Mouse (Mus musculus) G1E (cell line): ENCODE data around the gene Olfr10. TPM values are rescaled to one million over a fixed set of nuclear protein-coding genes. Genes with fewer than 3 reads are reported as not detected.

Source experiments
- ATAC-seq: 2 replicates; pipeline ENCODE4 v1.8.0; 2016; ENCODE audit warnings: mild to moderate bottlenecking; ENCODE audit not compliant: insufficient number of reproducible peaks, poor library complexity, low FRiP score, severe bottlenecking; ENCODE audit errors: extremely low read depth
- DNase-seq: peaks from one replicate; pipeline ENCODE4 v3.0.0; 2012; ENCODE audit warnings: low spot score
- H3K27me3 ChIP-seq: 2 replicates; pipeline ENCODE4 v1.6.1; 2012; ENCODE audit warnings: mild to moderate bottlenecking, low read length, inconsistent platforms; ENCODE audit not compliant: insufficient read depth
- H3K36me3 ChIP-seq: replicated peaks from 2 replicates; pipeline ENCODE3; 2012; ENCODE audit warnings: mild to moderate bottlenecking, inconsistent platforms
- H3K4me1 ChIP-seq: 2 replicates; pipeline ENCODE4 v1.6.1; 2012; ENCODE audit warnings: low read depth, low read length, inconsistent platforms, mixed read lengths; ENCODE audit not compliant: insufficient read depth
- H3K4me3 ChIP-seq: 2 replicates; pipeline ENCODE4 v1.5.1; 2012; ENCODE audit warnings: low read depth, mild to moderate bottlenecking, inconsistent platforms, low read length, moderate library complexity, mixed read lengths
- H3K9me3 ChIP-seq: replicated peaks from 2 replicates; pipeline ENCODE4 v1.6.1; 2012; ENCODE audit warnings: inconsistent platforms
- CTCF ChIP-seq: IDR thresholded peaks from 2 replicates; pipeline ENCODE4 v1.5.1; 2012; ENCODE audit warnings: low read depth, low read length, inconsistent platforms, mixed read lengths
- GATA1 ChIP-seq: IDR thresholded peaks from 2 replicates; pipeline ENCODE4 v1.6.1; 2012; ENCODE audit warnings: borderline replicate concordance, low read length, inconsistent platforms, mixed read lengths
- GATA2 ChIP-seq: IDR thresholded peaks from 2 replicates; pipeline ENCODE4 v1.6.1; 2012; ENCODE audit warnings: low read depth, low read length, inconsistent platforms, borderline replicate concordance
- POLR2AphosphoS5 ChIP-seq: IDR thresholded peaks from 2 replicates; pipeline ENCODE4 v1.6.1; 2012; ENCODE audit warnings: low read depth, low read length, inconsistent platforms; ENCODE audit not compliant: insufficient replicate concordance
- TAL1 ChIP-seq: conservative IDR thresholded peaks from 2 replicates; pipeline ENCODE4 v1.6.1; 2012; ENCODE audit warnings: low read depth, low read length, inconsistent platforms, mixed read lengths
- polyA plus RNA-seq: library from polyadenylated mRNA; stranded (reverse); fragments of >175 nt; gene quantifications from 2 replicates; pipeline ENCODE4 v1.2.3, GENCODE M21; 2012
- total RNA-seq, 2 experiments: library from RNA; stranded (forward) in 1 of 2; stranded (reverse) in 1 of 2; fragments of 200-1000 nt in 1 of 2; fragments of >200 nt in 1 of 2; fragmentation: Nextera tagmentation in 1 of 2; gene quantifications; 2 replicates each; pipeline ENCODE4 v1.2.3; 2014 to 2017

Olfr10 gene
- total and polyA plus RNA-seq, 3 experiments: 0.11 TPM; not detected in 2

DNA sequence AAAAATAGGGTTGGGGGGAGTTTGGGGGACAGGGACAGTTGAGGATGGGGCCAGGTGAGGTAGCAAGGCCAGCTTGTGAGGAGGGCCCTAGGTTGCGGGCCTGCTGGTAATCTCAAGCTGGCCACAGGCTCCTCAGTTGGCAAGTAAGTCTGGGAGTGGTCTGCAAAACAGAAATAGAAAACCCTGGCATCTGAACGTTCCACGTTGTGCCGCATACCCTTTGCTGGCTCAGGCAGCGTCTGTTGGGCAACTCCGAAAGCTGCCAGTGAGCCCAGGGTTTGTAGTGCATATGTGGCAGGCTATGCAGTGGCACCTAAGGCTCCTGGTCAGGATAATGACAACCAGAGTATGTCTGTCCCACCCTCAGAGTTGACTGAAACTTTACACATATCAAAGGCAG is 41.4 kb upstream of the Olfr10 start:
- Histone ChIP-seq H3K27me3 (no peaks in the 10 kb centered on the region; the same call in 1 of the 2 replicates), H3K36me3 (peaks cover 80% of the 10 kb centered on the region), H3K9me3 (no peaks in the 10 kb centered on the region), H3K4me3 (no peak overlapping the region), H3K4me1 (peaks cover 22% of the 10 kb centered on the region)
- ATAC-seq: no peak
- no peak for DNase-seq
- no peak for TF ChIP-seq GATA2
- TF ChIP-seq TAL1: no peak
- TF ChIP-seq GATA1: no peak
- no peak for TF ChIP-seq POLR2AphosphoS5
- TF ChIP-seq CTCF: no peak

DNA sequence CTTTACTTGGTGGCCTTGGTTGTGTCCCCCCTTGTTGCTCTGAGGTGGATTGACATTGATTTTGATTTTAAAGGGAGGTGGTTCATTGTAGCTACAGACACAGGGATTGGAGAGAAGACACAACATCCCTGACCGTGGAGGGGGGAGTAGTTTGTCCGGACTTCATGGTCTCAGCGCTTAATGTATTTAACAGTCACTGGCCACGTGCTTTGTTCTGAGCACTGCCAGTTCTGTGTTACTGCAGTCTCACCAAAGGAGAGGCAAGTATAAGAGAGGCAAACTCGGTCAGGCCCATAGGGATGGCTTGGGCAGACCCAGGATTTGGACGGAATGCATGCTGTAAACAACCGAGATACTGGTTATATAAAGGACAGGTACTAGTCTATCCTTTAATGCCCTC is 40.5 kb upstream of the Olfr10 start:
- TF ChIP-seq POLR2AphosphoS5 (no peak), CTCF (no peak), GATA2 (no peak), TAL1 (no peak), GATA1 (no peak)
- H3K4me1 ChIP-seq: peaks cover 22% of the 10 kb centered on the region

DNA sequence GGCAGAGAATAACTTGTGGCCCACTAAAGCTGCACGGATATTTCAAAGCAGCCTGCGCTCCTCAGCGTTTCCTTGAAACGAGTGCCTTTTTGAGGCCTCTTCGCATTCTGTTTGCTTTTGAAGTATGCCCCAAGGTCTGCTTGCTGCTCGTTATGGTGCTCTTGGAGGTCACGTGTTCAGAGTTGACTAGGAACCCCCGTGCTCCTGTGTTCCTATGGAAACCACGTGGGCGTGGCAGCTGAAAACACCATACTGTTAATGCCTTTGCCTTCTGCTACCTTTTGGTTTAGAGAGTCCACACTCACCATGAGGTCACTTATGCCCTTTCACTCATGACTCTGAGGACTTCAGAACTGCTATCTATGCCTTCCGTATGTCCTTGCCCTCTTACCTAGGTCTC is 39.9 kb upstream of the Olfr10 start:
- TF ChIP-seq TAL1 (no peak), POLR2AphosphoS5 (no peak), GATA1 (no peak), CTCF (no peak), GATA2 (no peak)
- Histone ChIP-seq H3K4me1 (peaks cover 22% of the 10 kb centered on the region), H3K4me3 (no peak overlapping the region), H3K27me3 (no peaks in the 10 kb centered on the region; the same call in 1 of the 2 replicates), H3K9me3 (no peaks in the 10 kb centered on the region), H3K36me3 (peaks cover 73% of the 10 kb centered on the region)
- no peak for ATAC-seq
- no peak for DNase-seq

More for the DNA sequence above, 40.5 kb upstream of the Olfr10 start:
- Histone ChIP-seq H3K36me3 (peaks cover 76% of the 10 kb centered on the region), H3K9me3 (no peaks in the 10 kb centered on the region), H3K27me3 (no peaks in the 10 kb centered on the region; the same call in 1 of the 2 replicates), H3K4me3 (no peak overlapping the region)
- DNase-seq (no peak), ATAC-seq (no peak)

DNA sequence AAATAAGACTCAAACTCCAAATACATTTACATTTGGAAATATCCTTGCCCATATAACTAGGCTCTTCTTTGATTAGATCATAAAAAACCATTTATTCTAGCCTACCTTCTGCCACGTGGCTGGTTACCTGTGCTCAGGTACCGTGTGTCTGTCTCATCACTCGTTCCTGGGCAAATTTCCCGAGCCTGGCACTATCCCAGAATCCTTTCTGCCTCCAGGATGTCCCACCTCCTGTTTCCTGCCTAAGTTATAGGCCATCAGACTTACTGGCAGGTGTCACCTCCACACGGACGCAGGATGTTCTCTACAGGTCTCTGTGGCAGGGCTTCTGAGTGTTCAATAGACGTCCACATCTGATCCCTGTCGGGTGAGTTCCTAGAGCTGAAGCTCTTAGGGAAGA is 39.4 kb upstream of the Olfr10 start:
- DNase-seq: no peak
- Histone ChIP-seq H3K9me3 (no peaks in the 10 kb centered on the region), H3K27me3 (no peaks in the 10 kb centered on the region; the same call in 1 of the 2 replicates), H3K36me3 (peaks cover 68% of the 10 kb centered on the region), H3K4me3 (no peak overlapping the region), H3K4me1 (peaks cover 21% of the 10 kb centered on the region)
- no peak for ATAC-seq
- TF ChIP-seq TAL1 (no peak), GATA1 (no peak), GATA2 (no peak), CTCF (no peak), POLR2AphosphoS5 (no peak)

DNA sequence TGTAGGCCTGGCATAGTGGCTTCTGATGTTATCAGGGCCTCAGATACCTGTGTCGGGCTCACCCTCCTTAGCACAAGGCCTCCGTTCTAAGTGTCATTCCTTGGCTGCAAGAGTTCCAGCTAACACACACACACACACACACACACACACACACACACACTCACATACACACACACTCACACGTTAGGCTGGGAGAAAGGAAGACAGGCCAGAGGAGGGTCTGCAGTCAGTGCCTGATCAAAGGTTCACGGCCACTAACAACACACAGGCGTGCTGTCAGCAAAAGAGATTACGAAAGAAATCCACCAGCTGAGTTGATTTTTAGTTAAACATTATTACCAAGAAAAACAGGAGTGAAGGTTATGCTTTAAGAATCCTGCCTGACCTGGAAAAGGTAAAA is 37.9 kb upstream of the Olfr10 start:
- TF ChIP-seq GATA1: no peak
- no peak for TF ChIP-seq POLR2AphosphoS5
- TF ChIP-seq TAL1: no peak
- no peak for TF ChIP-seq CTCF
- no peak for TF ChIP-seq GATA2
- no peaks in the 10 kb centered on the region for H3K9me3 ChIP-seq
- no peak overlapping the region for H3K4me3 ChIP-seq
- no peak for DNase-seq
- H3K4me1 ChIP-seq: peaks cover 14% of the 10 kb centered on the region
- H3K36me3 ChIP-seq: peaks cover 52% of the 10 kb centered on the region
- no peaks in the 10 kb centered on the region for H3K27me3 ChIP-seq
- ATAC-seq: no peak

DNA sequence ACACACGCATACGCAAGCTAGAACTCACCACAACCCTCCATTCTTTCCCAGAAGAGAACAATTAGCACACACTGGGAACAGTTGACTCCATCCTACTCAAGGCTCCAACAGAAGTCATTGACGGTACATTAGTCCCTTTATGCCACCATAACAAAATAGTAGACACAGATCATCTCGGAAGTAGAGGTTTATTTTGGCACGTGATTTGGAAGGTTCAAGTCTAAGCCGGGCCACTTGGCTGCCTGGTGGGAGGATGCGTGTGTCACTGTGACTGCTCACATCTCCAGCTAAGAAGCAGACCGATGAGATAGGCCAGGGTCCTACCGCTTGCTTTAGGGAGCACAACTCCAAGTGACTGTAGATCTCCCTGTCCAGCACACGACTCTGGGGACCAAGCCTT is 37.2 kb upstream of the Olfr10 start:
- Histone ChIP-seq H3K36me3 (peaks cover 46% of the 10 kb centered on the region), H3K4me1 (peaks cover 11% of the 10 kb centered on the region), H3K4me3 (no peak overlapping the region), H3K9me3 (no peaks in the 10 kb centered on the region), H3K27me3 (peaks cover 3% of the 10 kb centered on the region; the same call in 1 of the 2 replicates)
- ATAC-seq (no peak), DNase-seq (no peak)
- no peak for TF ChIP-seq TAL1
- no peak for TF ChIP-seq GATA1
- no peak for TF ChIP-seq GATA2
- no peak for TF ChIP-seq CTCF
- TF ChIP-seq POLR2AphosphoS5: no peak

DNA sequence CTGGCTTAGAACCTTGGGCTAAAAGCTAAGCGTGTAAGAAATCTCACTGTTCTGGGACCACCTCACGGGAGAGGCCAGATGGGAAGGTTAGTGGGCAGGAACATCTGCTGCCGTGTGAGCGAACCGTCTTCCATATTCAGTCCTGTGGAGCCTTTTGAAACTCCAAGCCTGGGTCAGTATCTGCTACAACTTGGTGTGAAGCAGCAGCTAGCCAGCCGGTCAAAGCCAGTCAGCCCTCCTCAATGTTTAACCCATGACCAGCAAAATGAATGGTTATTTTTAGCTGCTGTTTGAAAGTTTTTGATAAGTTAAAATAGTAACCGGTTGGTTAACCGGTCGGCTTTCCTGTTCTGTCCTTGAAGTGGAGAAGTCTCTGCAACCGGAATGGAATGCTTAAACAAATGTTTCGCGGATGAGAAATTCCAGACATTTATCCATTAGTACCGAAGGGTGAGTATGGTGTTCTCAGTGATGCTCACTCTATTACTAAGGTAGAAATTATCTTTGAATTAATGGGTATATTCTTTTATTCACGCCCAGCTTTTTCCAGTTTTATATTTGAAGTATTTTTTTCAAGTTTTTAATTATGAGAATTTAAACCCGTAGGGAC is 36.5 kb upstream of the Olfr10 start:
- H3K27me3 ChIP-seq: peaks cover 9% of the 10 kb centered on the region
- H3K36me3 ChIP-seq: peaks cover 38% of the 10 kb centered on the region
- DNase-seq (no peak), ATAC-seq (no peak)
- no peaks in the 10 kb centered on the region for H3K9me3 ChIP-seq
- peaks cover 11% of the 10 kb centered on the region for H3K4me1 ChIP-seq
- TF ChIP-seq POLR2AphosphoS5 (no peak), TAL1 (no peak), GATA2 (no peak)
- no peak overlapping the region for H3K4me3 ChIP-seq
